Mouse (Mus musculus) common myeloid progenitor, adult 5-6 weeks (primary cell): ENCODE data around the gene Spaar. TPM values are rescaled to one million over a fixed set of nuclear protein-coding genes. Genes with fewer than 3 reads are reported as not detected.
"Not testable (repeated sequence)": the region's sequence is repeated elsewhere in the genome, so short reads cannot be mapped to it uniquely, and the experiment has no call there.

Experiments used
- ATAC-seq: replicated peaks from 2 replicates; pipeline ENCODE4 v1.8.0; 2016; ENCODE audit warnings: low read depth, mild to moderate bottlenecking, moderate TSS enrichment, inconsistent platforms; ENCODE audit not compliant: poor library complexity, severe bottlenecking
- total RNA-seq: library from RNA; stranded (forward); fragments of 200-1000, 187-1606 nt; gene quantifications from 2 replicates; pipeline ENCODE4 v1.2.3, GENCODE M21; 2017

The Spaar gene
- total RNA-seq, 1 experiment from 2014 or later, result not detected

- no peak for ATAC-seq
Observed at GRCm38 (mm10) chr4:43771626-43772025, 41.8 kb downstream of the Spaar start.

- no peak for ATAC-seq
Observed at GRCm38 (mm10) chr4:43772304-43772703, 42.5 kb downstream of the Spaar start.

DNA sequence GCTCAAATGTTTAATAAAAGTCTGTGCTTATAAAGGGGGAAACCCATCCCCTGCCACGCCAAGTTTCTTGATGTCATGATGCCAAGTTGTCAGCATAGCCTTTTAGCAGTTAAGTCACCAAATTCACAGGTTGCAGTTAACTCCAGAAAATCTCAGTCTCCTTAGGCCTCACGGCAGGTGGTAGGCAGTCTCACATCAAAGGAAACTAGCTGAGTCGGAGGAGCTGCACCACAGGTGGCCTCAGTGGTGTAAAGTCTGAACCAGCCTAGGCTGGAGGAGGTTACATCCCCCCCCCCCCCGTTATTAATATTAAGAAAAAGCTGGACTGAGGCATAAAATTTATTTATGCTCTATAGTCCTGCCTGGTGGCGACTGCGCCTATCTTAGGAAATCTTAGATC, 65.5 kb downstream of the Spaar start:
- no peak for ATAC-seq

- ATAC-seq, result not testable (repeated sequence)
Observed at GRCm38 (mm10) chr4:43795844-43796243, 66.0 kb downstream of the Spaar start.

- no peak for ATAC-seq
Observed at GRCm38 (mm10) chr4:43798936-43799335, 69.1 kb downstream of the Spaar start.

Other genes starting within 250 kb of the Spaar start
- gene Sit1, start 246.3 kb upstream of the Spaar start, total RNA-seq, result not detected in 2 replicates
- 50.5 and 62.2 TPM in 2 replicates for gene Ccdc107, start 237.1 kb upstream of the Spaar start, total RNA-seq
- 46.1 and 64.5 TPM in 2 replicates for gene Arhgef39, start 230.3 kb upstream of the Spaar start, total RNA-seq
- 7.3 and 8.3 TPM in 2 replicates for gene Car9, start 223.1 kb upstream of the Spaar start, total RNA-seq
- gene Tpm2, start 206.3 kb upstream of the Spaar start, total RNA-seq, result 8.4 and 10.7 TPM in 2 replicates
- gene Creb3, start 167.7 kb upstream of the Spaar start, total RNA-seq, result 20.5 and 22.7 TPM in 2 replicates
- gene Tln1, start 167.3 kb upstream of the Spaar start, total RNA-seq, result 262 and 295 TPM in 2 replicates
- 14.4 and 35.2 TPM in 2 replicates for gene Rgp1, start 151.3 kb upstream of the Spaar start, total RNA-seq
- gene Gba2, start 151.2 kb upstream of the Spaar start, total RNA-seq, result 10.2 and 11.8 TPM in 2 replicates
- gene Msmp, start 145.5 kb upstream of the Spaar start, total RNA-seq, result not detected in 2 replicates
- 0.39 and 0.96 TPM in 2 replicates for gene Npr2, start 98.1 kb upstream of the Spaar start, total RNA-seq
- gene Spag8, start 76.4 kb upstream of the Spaar start, total RNA-seq, result not detected in 2 replicates
- 34.1 and 56.1 TPM in 2 replicates for gene Hint2, start 73.6 kb upstream of the Spaar start, total RNA-seq
- gene Tmem8b, start 61.1 kb upstream of the Spaar start, total RNA-seq, result 1.4 and 2.5 TPM in 2 replicates
- gene Fam221b, start 60.9 kb upstream of the Spaar start, total RNA-seq, result 0.55 and 0.92 TPM in 2 replicates
- not detected in 2 replicates for gene Olfr70, start 29.2 kb upstream of the Spaar start, total RNA-seq
- gene Olfr71, start 19.8 kb upstream of the Spaar start, total RNA-seq, result not detected in 2 replicates
- not detected in 2 replicates for gene Hrct1, start 2.8 kb upstream of the Spaar start, total RNA-seq
- gene Olfr159, start 41.0 kb downstream of the Spaar start, total RNA-seq, result not detected in 2 replicates
- not detected in 2 replicates for gene Olfr156, start 93.9 kb downstream of the Spaar start, total RNA-seq
- gene Olfr157, start 110.2 kb downstream of the Spaar start, total RNA-seq, result not detected in 2 replicates
- gene Olfr155, start 121.5 kb downstream of the Spaar start, total RNA-seq, result not detected in 2 replicates
- gene Reck, start 145.5 kb downstream of the Spaar start, total RNA-seq, result 0.82 and 1.9 TPM in 2 replicates
- gene Glipr2, start 227.4 kb downstream of the Spaar start, total RNA-seq, result 16.3 TPM in 2 replicates